Mouse (Mus musculus): Measurements from ENCODE around the gene Ccdc158.
A peak's percentile ranks its signal among the peaks of the same experiment; 100 is the strongest.

Ccdc158 gene

GRCm38 (mm10) chr5:92602691-92603690, 72.1 kb downstream of the Ccdc158 start, which contains the start of gene Stbd1:
TSS of gene Stbd1 (plus strand) at chr5:92603041.
- peak; percentile 13 for DNase-seq (ENCODE audit: extremely low read depth, low read depth)

GRCm38 (mm10) chr5:92599030-92599429, 76.0 kb downstream of the Ccdc158 start:
- no peak for DNase-seq (ENCODE audit: extremely low read depth, low read depth)

- no peak for DNase-seq (ENCODE audit: extremely low read depth, low read depth)
Measured at GRCm38 (mm10) chr5:92596865-92597264, 78.2 kb downstream of the Ccdc158 start.

GRCm38 (mm10) chr5:92595026-92595425, 80.0 kb downstream of the Ccdc158 start:
- DNase-seq (ENCODE audit: extremely low read depth, low read depth): no peak

- no peak for DNase-seq (ENCODE audit: extremely low read depth, low read depth)
Measured at GRCm38 (mm10) chr5:92585932-92586331, 89.1 kb downstream of the Ccdc158 start.

GRCm38 (mm10) chr5:92579559-92579958, 95.5 kb downstream of the Ccdc158 start:
- no peak for DNase-seq (ENCODE audit: extremely low read depth, low read depth)

GRCm38 (mm10) chr5:92571232-92571631, 103.8 kb downstream of the Ccdc158 start:
- no peak for DNase-seq (ENCODE audit: extremely low read depth, low read depth)

GRCm38 (mm10) chr5:92562002-92562401, 113.1 kb downstream of the Ccdc158 start:
- DNase-seq (ENCODE audit: extremely low read depth, low read depth): no peak

- DNase-seq (ENCODE audit: extremely low read depth, low read depth): no peak
Measured at GRCm38 (mm10) chr5:92560201-92560600, 114.9 kb downstream of the Ccdc158 start.

Data from MEL-GATA-1-ER (cell line).